Mouse (Mus musculus) left cerebral cortex, postnatal 14 days (tissue): ENCODE measurements around the gene Mrps33. TPM values are rescaled to one million over a fixed set of nuclear protein-coding genes. Genes with fewer than 3 reads are reported as not detected.

Source experiments
- DNase-seq, 2 experiments: peaks; one replicate each; pipeline ENCODE4 v3.0.0; 2021 to 2022; ENCODE audit warnings: low spot score in 2 of 2, mixed read lengths in 1 of 2
- intact Hi-C: fragments of 180-260 bp; cut with DNase I; formaldehyde crosslinking; loops from one replicate; pipeline ENCODE4 v1.15.1; 2025
- total RNA-seq, 2 experiments: library from RNA; stranded (reverse); gene quantifications; 2 replicates each; pipeline ENCODE4 v1.2.3; 2021

Mrps33 gene
- total RNA-seq, 2 experiments from 2014 or later = 96.6 to 100 TPM

- no peak for DNase-seq
- intact Hi-C loops = loop anchor here (5.0 to 10.0 kb wide), 2 partner anchors 56 to 139 kb away; partner anchors contain the start of gene Braf
Measured at GRCm38 (mm10) chr6:39783521-39783920, 27.3 kb downstream of the Mrps33 start.

GRCm38 (mm10) chr6:39782618-39783017 is 28.2 kb downstream of the Mrps33 start:
- intact Hi-C loops = loop anchor here (5.0 to 10.0 kb wide), 2 partner anchors 55 to 138 kb away; partner anchors contain the start of gene Braf
- DNase-seq = no peak

GRCm38 (mm10) chr6:39781766-39782530 is 28.8 kb downstream of the Mrps33 start:
- no peak for DNase-seq
- intact Hi-C loops = loop anchor here (5.0 to 10.0 kb wide), 2 partner anchors 55 to 137 kb away; partner anchors contain the start of gene Braf

GRCm38 (mm10) chr6:39780857-39781666 is 29.7 kb downstream of the Mrps33 start:
- intact Hi-C loops = loop anchor here (5.0 to 10.0 kb wide), 2 partner anchors 54 to 136 kb away; partner anchors contain the start of gene Braf
- no peak for DNase-seq

GRCm38 (mm10) chr6:39778506-39778905 is 32.3 kb downstream of the Mrps33 start:
- no peak for DNase-seq
- intact Hi-C loops = no loop called here

- DNase-seq = no peak
- intact Hi-C loops = no loop called here
Measured at GRCm38 (mm10) chr6:39776275-39776674, 34.5 kb downstream of the Mrps33 start.

GRCm38 (mm10) chr6:39775029-39775428 is 35.8 kb downstream of the Mrps33 start:
- no peak for DNase-seq
- intact Hi-C loops = no loop called here

- DNase-seq = no peak
- intact Hi-C loops = no loop called here
Measured at GRCm38 (mm10) chr6:39757229-39757628, 53.6 kb downstream of the Mrps33 start.

Other genes with a start within 250 kb of the Mrps33 start
- gene Adck2, start 237.1 kb downstream of the Mrps33 start, total RNA-seq = 10 to 100 TPM; 23.2 to 29.0 TPM
- gene Gm42420, start 225.2 kb downstream of the Mrps33 start, total RNA-seq = 1 to 10 TPM in 1 of 2 experiments, under 1 TPM in 1; 0.87 to 1.3 TPM
- gene Ndufb2, start 218.4 kb downstream of the Mrps33 start, total RNA-seq = 100 to 1,000 TPM; 197 to 204 TPM
- gene Braf, start 85.5 kb downstream of the Mrps33 start, total RNA-seq = 100 to 1,000 TPM in 1 of 2 experiments, 10 to 100 TPM in 1; 94.5 to 101 TPM
- gene Tmem178b, start 62.3 kb upstream of the Mrps33 start, total RNA-seq = 100 to 1,000 TPM; 392 to 420 TPM